Mouse (Mus musculus): Measurements from ENCODE around the gene Abhd14b.

DNA sequence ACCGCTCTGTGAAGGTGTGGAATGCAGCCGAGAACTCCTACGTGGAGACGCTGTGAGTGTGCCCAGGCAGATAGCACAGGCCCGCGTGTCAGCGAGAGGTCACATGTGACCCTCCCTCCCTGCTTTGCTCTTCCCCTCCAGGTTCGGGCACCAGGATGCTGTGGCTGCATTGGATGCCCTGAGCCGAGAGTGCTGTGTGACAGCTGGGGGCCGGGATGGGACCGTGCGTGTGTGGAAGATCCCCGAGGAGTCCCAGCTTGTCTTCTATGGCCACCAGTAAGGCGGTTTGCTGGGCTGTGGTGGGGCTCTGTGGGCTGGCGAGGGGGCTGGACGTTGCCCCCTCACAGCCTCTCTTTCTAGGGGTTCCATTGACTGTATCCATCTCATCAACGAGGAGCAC is 36.3 kb downstream of the Abhd14b start:
- TF ChIP-seq POLR2A (IDR thresholded peaks at IDR 0.05; ENCODE audit: extremely low read depth, insufficient read depth, low read length): no peak
- TF ChIP-seq CTCF (IDR thresholded peaks at IDR 0.05; ENCODE audit: low read depth, low read length): no peak
